Mouse (Mus musculus) yolk sac, embryonic 10.5 days (tissue): ENCODE results near the gene Pcp4l1.

ENCODE experiments used
- DNase-seq: peaks from one replicate; pipeline ENCODE4 v3.0.0-alpha.2; 2017; ENCODE audit warnings: low spot score

Gene Pcp4l1

DNA sequence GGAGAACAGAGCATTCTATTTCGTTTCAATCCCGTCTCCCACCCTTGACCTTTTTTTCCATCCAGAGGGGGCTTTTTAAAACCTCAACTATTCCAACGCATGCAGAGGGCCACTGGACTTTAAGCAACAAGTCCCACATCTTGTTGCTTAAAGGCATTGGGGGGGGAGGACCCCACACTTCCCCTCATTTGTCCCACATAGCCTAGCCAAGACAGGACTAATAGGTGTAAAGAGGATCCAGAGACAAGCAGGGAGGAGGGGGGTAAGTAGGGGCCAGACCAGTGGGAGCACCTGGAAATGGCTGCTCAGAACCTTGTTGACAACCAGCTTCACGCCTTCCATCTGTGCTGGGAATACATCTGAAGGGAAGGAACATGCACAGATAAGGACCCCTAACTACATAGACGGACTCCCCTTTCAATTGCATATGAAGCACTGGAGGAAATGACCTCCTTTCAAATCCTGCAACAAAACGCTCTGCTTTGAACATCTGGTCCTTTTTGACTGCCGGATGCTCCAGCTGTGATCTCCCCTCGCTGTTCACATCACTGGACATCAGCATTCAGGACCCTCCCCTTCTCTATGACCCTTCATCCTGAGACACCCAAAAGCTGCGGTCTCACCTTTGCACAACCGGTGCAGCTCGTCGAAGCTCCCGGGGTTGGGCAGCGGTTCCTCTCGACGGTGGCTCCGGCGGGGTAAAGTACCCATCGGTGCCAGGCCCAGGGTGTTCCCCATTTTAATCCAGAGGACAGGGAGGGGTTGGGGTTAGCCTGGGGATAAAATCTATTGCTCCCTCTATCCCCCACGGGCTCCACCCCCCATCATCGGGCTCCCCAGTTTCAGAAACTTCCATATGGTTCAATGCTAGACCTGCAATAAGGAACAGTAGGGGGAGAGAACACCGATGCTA, 25.5 kb upstream of the Pcp4l1 start:
- no peak for DNase-seq

DNA sequence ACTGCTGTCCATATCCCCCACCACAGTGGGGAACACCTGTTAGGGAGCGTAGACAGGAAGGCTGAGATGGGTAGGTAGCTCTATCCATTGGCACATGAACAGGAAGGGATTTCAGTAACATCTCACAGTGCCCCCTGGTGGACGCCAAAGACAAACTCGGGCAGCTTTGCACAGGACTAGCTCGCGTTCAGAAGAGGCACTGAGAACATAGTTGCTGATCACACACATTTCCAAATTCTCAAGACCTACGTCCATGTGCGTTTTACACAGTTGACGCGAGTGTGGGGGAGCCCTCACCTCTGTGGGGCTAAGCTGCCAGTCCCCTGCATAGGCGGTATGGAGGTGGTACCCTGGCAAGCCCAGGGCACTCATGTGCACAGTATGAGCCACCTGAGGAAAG, 24.8 kb upstream of the Pcp4l1 start:
- DNase-seq, result peak; percentile 69

DNA sequence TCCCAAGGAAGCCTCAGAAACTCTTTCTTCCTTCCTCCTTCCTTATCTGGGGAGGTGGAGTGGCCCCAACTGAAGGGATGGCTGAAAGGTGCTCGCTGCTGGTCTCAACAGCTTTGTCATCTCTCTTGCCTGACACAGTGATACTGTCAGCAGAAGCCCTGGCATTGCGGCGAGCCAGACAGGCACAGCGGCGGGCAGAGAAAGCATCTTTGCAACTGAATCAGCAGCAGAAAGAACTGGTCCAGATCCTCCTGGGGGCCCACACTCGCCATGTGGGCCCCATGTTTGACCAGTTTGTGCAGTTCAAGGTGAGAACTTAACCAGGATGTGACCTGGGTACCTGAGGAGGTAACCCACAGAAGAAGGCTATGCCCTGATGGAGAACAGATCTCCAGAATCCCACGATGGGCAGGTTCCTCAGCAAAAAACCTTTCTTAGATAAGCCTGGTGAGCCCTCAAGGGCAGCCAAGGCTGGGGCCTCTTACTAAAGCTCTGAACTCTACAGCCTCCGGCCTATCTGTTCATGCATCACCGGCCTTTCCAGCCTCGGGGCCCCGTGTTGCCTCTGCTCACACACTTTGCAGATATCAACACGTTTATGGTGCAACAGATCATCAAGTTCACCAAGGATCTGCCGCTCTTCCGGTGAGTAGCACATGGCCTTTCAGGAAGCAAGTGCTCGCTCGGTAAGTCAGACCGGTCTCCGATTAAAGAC, 20.3 kb upstream of the Pcp4l1 start:
- DNase-seq, result no peak

DNA sequence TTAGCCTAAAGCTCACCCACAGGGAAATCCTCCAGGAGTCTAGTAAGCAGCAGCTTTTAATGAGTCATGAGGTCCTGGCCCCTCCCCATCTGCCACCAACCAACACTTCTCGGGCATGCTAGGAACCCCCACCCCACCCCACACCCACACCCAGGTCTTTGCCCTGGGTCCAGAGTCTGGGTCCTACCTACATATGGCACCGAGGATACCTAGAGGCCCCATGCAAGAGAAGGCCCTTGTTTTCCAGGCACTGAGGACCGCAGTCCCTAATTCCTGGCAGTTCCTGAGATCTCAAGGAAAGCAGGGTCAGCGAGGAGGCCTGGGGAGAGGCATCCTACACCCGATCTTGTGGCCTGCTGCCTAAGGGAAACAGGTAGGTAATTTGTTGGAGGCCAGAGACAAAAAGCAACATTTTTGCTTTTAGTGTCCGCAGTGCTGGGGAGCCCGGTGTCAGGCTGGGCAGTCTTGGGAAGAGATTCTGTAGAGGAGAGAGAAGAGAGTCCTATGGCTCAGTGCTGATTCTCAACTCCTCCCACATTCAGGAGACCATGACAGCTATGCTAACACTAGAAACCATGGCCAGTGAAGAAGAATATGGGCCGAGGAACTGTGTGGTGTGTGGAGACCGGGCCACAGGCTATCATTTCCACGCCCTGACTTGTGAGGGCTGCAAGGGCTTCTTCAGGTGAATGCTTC, 17.9 kb upstream of the Pcp4l1 start, which contains the start of gene Nr1i3:
Gene Nr1i3 (plus strand): TSS at position 170 of the 696 bp plus-strand sequence.
- no peak for DNase-seq

DNA sequence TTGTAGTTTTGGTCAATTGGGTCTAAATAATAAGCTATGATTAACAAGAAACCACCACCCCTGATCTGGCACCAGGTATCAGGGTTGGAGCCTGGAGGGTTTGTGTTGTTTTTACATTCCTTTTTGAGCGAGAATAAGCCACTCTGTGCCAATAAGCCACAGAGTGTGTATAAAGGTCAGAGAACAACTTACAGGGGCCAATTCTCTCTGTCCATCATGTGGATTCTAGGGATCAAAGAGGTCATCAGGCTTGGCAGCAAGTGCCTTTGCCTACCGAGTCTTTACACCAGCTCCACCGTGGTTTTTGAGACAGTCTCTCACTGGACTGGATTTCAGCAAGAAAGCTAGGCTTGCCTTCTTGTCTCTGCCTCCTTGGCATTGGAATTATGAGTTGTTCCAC, 16.8 kb upstream of the Pcp4l1 start:
- no peak for DNase-seq

DNA sequence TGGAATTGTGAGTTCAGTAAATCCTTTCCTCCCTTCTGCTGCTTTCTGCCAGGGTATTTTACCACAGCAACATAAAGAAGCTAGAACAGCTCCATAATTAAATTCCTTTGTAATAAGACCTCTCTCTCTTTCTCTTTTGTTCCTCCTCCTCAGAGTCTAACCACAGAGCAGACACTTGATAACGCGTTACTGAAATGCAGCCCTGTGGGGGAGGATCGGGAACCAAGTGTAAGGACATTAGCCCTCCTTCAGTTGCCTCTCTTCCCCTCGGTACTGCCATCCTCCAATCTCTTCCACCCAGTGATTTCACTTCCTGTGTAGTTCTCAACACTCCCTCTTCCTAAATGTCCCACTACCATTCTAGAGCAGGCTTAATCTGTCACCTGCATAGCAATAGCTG, 13.3 kb upstream of the Pcp4l1 start:
- no peak for DNase-seq

DNA sequence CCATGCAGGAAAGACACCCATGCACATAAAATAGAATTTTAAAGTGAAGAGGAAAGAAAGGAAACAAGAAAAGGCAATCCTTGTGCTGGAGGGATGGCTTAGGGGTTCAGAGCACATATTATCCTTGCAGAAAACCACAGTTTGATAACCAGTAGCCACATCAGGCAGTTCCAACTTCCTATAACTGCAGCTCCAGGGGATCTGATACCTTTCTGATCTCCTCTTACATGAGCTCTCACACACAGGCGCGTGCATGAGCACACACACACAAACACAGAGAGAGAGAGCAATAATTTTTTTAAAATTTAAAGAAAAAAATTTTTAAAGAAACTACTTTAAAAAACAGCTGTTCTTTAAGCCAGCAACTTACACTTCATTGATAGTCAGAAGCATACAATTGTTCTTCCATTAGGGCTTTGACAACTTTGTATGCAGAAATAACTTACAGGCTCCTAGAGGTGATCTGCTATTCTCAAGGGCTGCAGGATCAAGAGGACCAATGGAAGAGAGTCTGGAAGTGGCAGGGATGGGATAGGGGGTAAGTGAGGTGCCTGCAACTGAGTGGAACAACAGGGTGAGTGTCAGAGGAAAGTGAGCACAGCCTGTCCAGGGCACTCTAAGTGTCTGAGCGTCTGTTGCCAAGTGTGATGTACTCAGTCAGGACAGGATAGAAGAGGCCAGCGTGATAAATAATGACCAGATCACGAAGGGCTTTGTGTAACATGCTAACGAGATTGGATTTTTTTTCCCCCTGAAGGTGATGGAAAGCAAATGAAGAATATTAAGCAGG, 9.8 kb upstream of the Pcp4l1 start:
- no peak for DNase-seq

DNA sequence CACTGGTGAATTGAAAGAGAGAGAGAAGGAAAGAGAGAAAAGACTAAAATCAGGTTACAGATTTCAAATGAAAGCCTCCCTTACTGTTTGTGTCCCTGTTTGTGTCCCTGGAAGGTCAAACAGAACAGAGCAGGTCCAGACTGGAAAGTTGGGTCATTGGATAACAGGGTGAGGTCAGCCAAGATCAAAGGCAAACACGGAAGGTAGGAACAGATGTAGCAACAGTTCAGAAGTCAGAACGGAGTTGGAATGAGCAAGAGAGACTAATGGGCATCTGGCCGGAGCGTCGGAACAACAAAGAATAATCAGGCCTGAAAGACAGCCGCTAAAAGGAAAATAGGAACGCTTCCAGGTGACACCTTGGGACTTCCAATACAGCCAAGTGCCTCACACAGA, 8.2 kb upstream of the Pcp4l1 start:
- peak; percentile 66 for DNase-seq

DNA sequence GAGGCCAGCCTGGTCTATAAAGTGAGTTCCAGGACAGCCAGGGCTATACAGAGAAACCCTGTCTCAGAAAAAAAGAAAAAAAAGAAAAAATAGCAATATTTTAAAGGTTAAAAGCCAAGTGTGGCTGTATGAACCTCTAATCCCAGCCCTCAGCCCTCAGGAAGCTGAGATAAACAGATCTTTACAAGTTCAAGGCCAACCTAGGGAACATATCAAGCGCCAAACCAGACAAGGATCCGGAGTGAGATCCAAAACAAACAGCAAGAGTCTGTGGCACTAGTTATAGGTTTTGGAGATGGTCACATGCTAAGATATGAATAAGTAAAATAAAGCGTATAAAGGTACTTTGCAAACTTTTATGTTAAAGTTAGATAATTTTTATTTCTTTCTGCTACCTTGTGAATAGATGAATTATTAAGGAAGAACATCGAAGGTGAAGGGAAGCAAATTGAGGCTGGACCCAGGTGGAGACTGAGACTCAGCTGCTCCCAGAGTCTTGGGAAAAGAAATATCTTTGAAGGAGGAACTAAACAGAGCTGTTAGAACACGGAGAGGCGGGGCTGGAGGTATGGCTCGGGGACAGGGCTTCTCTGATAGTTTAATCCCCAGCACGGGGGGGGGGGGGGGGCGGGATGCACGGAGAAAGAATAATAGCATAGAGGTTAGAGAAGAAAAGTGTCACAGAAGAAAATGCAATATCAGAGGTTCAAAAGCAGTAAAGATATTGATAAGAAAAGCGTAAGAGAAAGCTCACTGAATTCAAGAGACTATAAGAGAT, 7.6 kb upstream of the Pcp4l1 start:
- no peak for DNase-seq

DNA sequence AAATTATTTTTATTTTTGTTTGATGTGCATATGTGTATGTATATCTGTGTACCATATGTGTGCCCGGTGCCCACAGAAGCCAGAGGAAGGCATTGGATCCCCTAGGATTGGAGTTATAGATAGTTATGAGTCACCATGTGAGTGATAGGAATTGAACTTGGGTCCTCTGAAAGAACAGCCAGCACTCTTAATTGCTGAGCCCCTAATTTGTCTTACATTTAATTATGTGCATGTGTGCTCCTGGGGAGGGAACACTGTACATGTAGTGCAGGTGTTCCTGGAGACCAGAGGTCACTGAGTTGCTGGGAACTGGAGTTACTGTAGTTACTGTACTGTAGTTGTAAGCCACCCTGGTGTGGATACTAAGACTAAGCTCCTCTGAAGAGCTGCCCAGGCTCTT, 4.7 kb upstream of the Pcp4l1 start:
- no peak for DNase-seq

DNA sequence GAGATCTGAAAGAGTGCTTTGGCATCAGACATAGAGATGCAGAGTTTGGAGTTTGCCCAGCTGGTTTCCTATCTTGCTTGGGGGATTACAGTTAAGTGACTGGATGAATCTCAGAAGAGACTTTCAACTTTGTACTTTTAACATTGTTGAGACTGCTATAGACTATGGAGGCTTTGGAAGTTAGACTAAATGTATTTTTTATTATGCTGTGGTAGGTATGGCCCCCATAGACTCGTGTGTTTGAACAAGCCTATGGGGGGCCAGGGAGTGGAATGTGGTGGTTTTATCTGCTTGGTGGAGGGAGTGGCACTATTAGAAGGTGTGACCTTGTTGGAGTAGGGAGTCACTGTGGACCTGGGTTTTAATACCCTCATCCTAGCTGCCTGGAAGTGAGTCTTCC, 3.5 kb upstream of the Pcp4l1 start:
- DNase-seq, result no peak

DNA sequence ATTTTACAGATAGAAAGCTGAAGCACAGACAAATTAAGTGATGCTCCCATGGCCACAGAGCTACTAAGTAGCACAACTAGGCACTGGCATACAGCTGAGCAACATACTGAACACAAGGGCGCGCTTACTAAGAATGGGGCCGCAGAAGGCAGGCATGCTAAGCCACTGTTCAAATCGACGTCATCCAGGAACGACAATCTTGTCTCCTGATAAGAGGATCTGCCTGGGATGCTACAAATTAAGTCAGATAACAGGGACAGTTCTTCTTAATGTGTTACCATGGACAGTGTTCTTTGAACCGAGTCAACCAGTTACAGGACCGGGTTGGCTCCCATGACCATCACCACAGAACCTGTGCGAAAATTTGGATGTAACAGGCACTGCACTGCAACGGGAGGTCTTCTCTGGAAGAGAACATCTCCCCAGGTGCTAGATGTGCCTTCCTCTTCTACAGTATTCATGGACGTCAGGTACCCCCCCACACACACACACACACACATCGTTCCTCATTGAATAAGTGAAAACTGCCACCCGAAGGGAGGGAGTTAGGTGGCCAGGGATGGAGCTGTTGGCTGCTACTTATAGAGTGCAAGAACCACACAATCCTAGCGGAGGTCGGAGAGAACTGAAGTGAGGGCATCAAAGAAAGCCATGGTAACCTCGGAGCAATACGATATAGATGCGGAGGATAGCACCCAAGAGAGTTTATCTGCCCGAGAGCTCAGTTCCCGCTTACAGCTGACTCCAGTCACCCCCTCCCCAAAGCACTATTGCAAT, 834 bp downstream of the Pcp4l1 start:
- no peak for DNase-seq

DNA sequence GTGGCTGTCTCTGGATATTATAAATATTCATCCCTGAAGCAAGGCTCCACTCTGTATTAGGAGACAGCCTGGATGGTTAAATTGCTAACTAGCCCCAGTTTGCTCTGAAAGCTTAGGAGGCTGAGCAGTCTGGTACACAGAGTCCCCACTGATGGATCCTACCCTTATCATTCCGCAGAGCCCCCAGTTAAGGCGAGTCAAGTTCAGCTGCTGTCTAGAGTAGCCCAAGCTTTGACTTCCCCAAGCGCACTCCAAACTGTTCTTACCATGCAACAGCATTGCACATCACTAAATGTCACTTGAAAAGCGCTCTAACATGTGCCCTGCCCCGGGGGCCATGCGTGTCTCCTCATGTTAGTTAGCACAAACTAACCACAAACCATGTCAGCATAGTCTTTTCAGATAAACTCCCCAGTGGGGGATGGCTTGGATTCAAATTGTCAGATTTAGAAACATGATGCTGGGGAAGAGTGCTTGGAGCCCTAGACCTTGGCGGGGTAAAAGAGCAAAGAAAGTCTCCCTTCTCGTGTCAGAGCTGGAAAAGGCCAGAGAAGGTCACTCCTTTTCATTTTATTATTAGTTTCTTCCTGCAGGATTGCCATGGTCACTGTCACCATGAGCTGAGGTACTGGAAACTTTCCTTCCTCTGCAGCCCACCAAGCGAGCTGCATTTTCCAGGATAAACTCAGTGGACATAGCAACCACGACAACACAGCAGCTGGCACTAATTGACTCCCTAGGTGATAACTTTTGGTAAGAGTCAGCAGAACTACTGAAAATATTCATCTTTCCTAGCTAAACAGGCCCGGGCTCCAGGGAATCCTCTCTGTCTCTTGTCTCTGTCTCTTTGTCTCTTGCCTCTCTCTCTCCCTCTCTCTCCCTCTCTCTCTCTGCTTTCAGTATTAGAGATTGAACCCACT, 1.9 kb downstream of the Pcp4l1 start:
- DNase-seq, result no peak

DNA sequence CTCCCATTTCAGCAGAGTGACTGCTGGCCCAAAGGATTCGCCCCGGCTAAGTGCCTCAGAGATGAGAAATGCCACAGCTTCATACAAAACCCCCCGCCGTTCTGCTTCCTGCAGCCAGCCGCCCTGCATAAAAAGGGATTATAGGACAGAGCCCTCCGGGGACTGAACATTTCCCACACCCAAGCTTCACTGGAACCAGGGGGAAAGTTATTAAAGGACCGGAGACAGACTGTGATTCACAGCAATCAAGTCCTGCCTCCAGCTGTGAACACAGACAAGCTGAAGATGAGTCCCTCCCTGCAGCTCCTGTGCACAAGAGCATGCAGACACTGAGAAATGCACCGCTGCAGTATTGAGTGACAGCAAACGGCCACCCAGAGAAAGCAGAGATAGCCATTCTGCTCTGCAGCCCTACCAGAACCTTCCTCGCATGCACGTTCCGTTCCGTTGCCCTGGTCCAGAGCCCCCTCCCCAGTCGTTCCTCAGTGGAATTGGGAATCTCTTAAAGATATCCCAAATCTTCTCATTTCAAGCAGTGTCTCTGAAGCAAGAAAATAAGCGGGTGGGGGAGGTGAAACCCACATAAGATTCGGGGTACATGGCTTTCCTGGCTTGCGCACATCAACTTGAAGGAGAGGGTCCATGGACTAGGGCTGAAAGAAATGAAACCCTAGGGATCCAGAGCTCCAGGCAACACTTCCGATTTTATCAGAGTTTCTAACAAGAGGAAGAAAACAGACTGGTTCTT, 2.8 kb downstream of the Pcp4l1 start:
- no peak for DNase-seq

DNA sequence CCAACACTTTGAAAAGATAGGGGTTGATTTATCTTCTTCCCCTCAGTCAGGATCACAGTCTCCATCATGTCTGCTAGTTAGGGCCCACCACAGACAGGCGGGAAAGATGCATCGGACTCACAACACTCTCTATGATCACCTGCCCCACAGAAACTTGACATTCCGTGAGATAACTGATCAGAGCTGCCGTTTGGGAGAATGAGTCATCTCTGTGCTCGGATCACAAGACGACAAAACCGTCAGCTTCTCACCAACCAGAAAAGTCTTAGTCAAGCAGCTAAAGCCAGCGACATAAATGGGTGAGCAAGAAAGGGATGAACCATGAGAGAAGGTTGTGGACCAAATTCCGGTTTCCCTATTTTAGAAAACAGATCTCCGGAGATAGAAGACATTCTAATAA, 3.8 kb downstream of the Pcp4l1 start:
- no peak for DNase-seq

DNA sequence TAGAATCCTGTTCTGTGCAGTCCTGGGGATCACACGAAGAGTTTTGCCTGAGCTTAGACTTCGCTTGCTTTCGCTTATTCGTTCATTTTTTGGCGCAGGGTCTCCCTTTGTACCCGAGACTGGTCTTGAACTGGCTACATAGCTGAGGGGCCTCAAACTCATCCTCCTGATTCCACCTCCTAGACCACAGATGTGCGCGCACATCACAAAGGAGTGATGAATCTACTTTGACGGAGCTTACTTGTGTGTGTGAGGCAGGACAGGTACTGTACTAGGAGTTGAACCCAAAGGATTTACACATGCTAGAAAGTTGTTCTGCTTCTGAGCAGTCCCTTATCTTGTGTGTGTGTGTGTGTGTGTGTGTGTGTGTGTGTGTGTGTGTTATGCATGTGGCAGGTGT, 5.2 kb downstream of the Pcp4l1 start:
- no peak for DNase-seq

DNA sequence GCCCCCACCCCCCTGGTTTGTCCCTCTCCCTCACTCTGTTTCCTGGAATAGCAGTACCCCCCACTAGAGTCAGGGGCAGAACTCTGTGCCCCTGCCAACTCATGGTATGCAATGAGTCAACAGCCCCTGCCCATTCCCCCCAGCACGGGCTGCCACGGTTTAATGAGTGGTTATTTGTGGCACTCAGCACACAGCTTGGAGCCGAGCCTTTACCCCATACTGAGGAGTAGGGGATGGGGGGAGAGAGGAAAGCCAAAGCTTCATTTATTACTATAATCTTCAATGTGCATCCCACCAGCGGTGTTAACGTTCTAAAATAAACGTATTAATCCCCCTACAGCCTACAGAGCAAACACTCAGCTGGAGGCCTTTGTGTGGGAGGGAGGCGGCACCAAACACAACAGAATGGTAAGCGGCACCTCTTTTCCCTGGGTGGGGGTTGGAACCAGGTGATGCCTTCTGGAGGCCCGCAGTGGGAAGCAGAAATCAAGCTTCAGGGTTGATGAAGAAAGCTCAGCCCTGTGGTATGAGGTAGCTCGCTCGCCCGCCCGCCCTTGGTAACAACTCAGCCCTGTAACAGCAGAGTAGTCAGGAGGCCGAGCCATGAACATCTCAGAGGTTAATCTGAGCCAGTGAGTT, 6.5 kb downstream of the Pcp4l1 start:
- DNase-seq, result no peak

DNA sequence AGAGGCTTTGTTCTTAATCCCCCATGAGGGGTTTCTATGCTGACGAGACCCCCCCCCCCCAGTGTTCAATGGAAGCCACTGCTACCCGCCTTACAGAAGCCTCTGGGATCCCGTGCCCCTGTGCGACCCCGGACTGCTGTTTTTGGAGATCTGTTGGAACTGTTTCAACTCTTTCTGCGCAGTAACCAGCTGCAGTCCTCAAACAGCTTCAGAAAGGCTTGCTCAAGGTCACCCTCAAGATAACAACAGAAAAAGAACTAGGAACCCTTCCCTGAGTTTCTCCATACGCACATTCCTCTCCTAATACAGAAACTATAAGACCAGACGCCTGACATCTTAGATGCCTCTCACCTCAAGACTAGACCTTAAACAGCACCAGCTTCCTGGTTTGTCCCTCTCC, 7.0 kb downstream of the Pcp4l1 start:
- DNase-seq, result no peak
